Mouse (Mus musculus) heart, adult 2 months (tissue): ENCODE results near the gene Wnt5b.

Source experiments
- CTCF ChIP-seq: fragments of 200-600 bp; IDR thresholded peaks from 2 replicates; pipeline ENCODE4 v1.8.1; 2022; ENCODE audit warnings: antibody characterized with exemption, mild to moderate bottlenecking, moderate library complexity
- EP300 ChIP-seq: fragments of 200-500 bp; IDR thresholded peaks from 2 replicates; pipeline ENCODE4 v1.6.1; 2011; ENCODE audit warnings: low read depth, low read length, control low read depth; ENCODE audit not compliant: insufficient read depth
- POLR2A ChIP-seq: fragments of 200-500 bp; IDR thresholded peaks from 2 replicates; pipeline ENCODE4 v1.6.1; 2011; ENCODE audit warnings: mild to moderate bottlenecking, low read depth, low read length, control low read depth; ENCODE audit not compliant: insufficient read depth

- TF ChIP-seq CTCF (no peak), POLR2A (no peak), EP300 (no peak)
Measured at GRCm38 (mm10) chr6:119399371-119399770, 144.8 kb downstream of the Wnt5b start.
